Mouse (Mus musculus) kidney, postnatal 0 days (tissue): ENCODE measurements at regions not wholly inside any gene's neighbourhood (a gene's known extent, or its start where the extent isn't known, plus 50 kb on each side); places are given as distances from the start of the nearest gene placed in this dataset.

Source experiments
- ATAC-seq: fragments of 200-750 bp; cut with Nextera tagmentation; replicated peaks from 2 replicates; pipeline ENCODE4 v1.8.0; 2017; ENCODE audit warnings: low read depth, moderate number of reproducible peaks, moderate TSS enrichment, moderate library complexity; ENCODE audit not compliant: low FRiP score
- DNase-seq: peaks from one replicate; pipeline ENCODE4 v3.0.0-alpha.2; 2016; ENCODE audit warnings: low spot score
- H3K27ac ChIP-seq: fragments of 300-500 bp; sonication (generic); 2 replicates; pipeline ENCODE4 v1.5.1; 2014; ENCODE audit warnings: mild to moderate bottlenecking
- H3K27me3 ChIP-seq: fragments of 300-500 bp; sonication (generic); 2 replicates; pipeline ENCODE4 v1.6.1; 2014; ENCODE audit warnings: low read length, mixed read lengths; ENCODE audit not compliant: insufficient read depth
- H3K36me3 ChIP-seq: fragments of 300-500 bp; sonication (generic); 2 replicates; pipeline ENCODE4 v1.6.1; 2014; ENCODE audit warnings: low read length, mixed read lengths; ENCODE audit not compliant: insufficient read depth
- H3K4me1 ChIP-seq: fragments of 300-500 bp; sonication (generic); replicated peaks from 2 replicates; pipeline ENCODE4 v1.6.1; 2014; ENCODE audit warnings: antibody characterized with exemption, low read length, mixed read lengths; ENCODE audit not compliant: insufficient read depth
- H3K4me2 ChIP-seq: fragments of 300-500 bp; sonication (generic); 2 replicates; pipeline ENCODE4 v1.6.1; 2014; ENCODE audit warnings: mild to moderate bottlenecking, low read length, moderate library complexity, mixed read lengths
- H3K4me3 ChIP-seq: fragments of 300-500 bp; sonication (generic); replicated peaks from 2 replicates; pipeline ENCODE4 v1.5.1; 2014; ENCODE audit warnings: low read depth, low read length
- H3K9ac ChIP-seq: fragments of 300-500 bp; sonication (generic); 2 replicates; pipeline ENCODE4 v1.6.1; 2014; ENCODE audit warnings: low read depth, low read length
- H3K9me3 ChIP-seq: fragments of 300-500 bp; sonication (generic); replicated peaks from 2 replicates; pipeline ENCODE4 v1.6.1; 2016; ENCODE audit warnings: low read length, inconsistent platforms, mixed read lengths
- CTCF ChIP-seq: IDR thresholded peaks from 2 replicates; pipeline ENCODE4 v1.5.1; 2016; ENCODE audit warnings: antibody characterized with exemption, low read depth, mild to moderate bottlenecking, moderate library complexity
- WGBS: fragments of 180-500 bp; shearing (Covaris S2); extraction: QIAGEN DNeasy Blood & Tissue Kit; methylation state at CpG from one replicate; pipeline ENCODE4 v1.1.7; 2014; 5-methylcytosine and 5-hydroxymethylcytosine counted together

GRCm38 (mm10) chr6:11647651-11648050 lies 259.6 kb downstream of the Ndufa4 start:
- no peak overlapping the region for H3K4me3 ChIP-seq
- H3K27ac ChIP-seq: no peak overlapping the region
- H3K9me3 ChIP-seq: no peaks in the 10 kb centered on the region
- H3K4me1 ChIP-seq: no peaks in the 10 kb centered on the region
- no peak for DNase-seq
- no peak overlapping the region for H3K4me2 ChIP-seq
- no peak overlapping the region for H3K9ac ChIP-seq
- H3K27me3 ChIP-seq: no peaks in the 10 kb centered on the region
- no peak for ATAC-seq
- no peak for TF ChIP-seq CTCF
- no peaks in the 10 kb centered on the region for H3K36me3 ChIP-seq
- 41% methylated on average over 1 of the region's 1 CpGs for WGBS

- WGBS: 64% methylated on average over 4 of the region's 4 CpGs
- no peak overlapping the region for H3K4me2 ChIP-seq
Observed at GRCm38 (mm10) chr6:11613331-11613730, 294.0 kb downstream of the Ndufa4 start.

GRCm38 (mm10) chr6:11608214-11608613 lies 299.1 kb downstream of the Ndufa4 start:
- DNase-seq (no peak), ATAC-seq (no peak)
- Histone ChIP-seq H3K4me3 (no peak overlapping the region), H3K27me3 (no peaks in the 10 kb centered on the region), H3K36me3 (no peaks in the 10 kb centered on the region), H3K4me1 (no peaks in the 10 kb centered on the region; the same call in 1 of the 2 replicates), H3K9ac (no peak overlapping the region), H3K9me3 (no peaks in the 10 kb centered on the region), H3K4me2 (no peak overlapping the region), H3K27ac (no peak overlapping the region)
- no peak for TF ChIP-seq CTCF

More at GRCm38 (mm10) chr6:11613331-11613730, 294.0 kb downstream of the Ndufa4 start:
- Histone ChIP-seq H3K4me1 (no peaks in the 10 kb centered on the region), H3K9me3 (no peaks in the 10 kb centered on the region), H3K27ac (no peak overlapping the region), H3K4me3 (no peak overlapping the region), H3K9ac (no peak overlapping the region), H3K27me3 (no peaks in the 10 kb centered on the region), H3K36me3 (no peaks in the 10 kb centered on the region)
- ATAC-seq (no peak), DNase-seq (no peak)
- TF ChIP-seq CTCF: no peak

- H3K27me3 ChIP-seq: no peaks in the 10 kb centered on the region
- no peaks in the 10 kb centered on the region for H3K36me3 ChIP-seq
- H3K4me2 ChIP-seq: no peak overlapping the region
- H3K27ac ChIP-seq: no peak overlapping the region
- ATAC-seq (no peak; the same call in 1 of the 2 replicates), DNase-seq (peak; percentile 58)
- no peaks in the 10 kb centered on the region; the same call in 1 of the 2 replicates for H3K4me1 ChIP-seq
- no peak overlapping the region for H3K9ac ChIP-seq
- TF ChIP-seq CTCF: no peak
- H3K9me3 ChIP-seq: no peaks in the 10 kb centered on the region
- 20% methylated on average over 2 of the region's 2 CpGs for WGBS
- no peak overlapping the region for H3K4me3 ChIP-seq
Observed at GRCm38 (mm10) chr6:11607696-11608095, 299.6 kb downstream of the Ndufa4 start.

- Histone ChIP-seq H3K4me1 (no peaks in the 10 kb centered on the region; the same call in 1 of the 2 replicates), H3K27ac (no peak overlapping the region), H3K36me3 (no peaks in the 10 kb centered on the region), H3K4me3 (no peak overlapping the region), H3K9ac (no peak overlapping the region), H3K9me3 (no peaks in the 10 kb centered on the region), H3K4me2 (no peak overlapping the region), H3K27me3 (no peaks in the 10 kb centered on the region)
- WGBS: 59% methylated on average over 3 of the region's 3 CpGs
- ATAC-seq: no peak
- no peak for TF ChIP-seq CTCF
- DNase-seq: no peak
Observed at GRCm38 (mm10) chr6:11606055-11606454, 301.2 kb downstream of the Ndufa4 start.

GRCm38 (mm10) chr6:11605526-11605925 lies 301.8 kb downstream of the Ndufa4 start:
- ATAC-seq (no peak), DNase-seq (no peak)

GRCm38 (mm10) chr6:11594936-11595335 lies 312.4 kb downstream of the Ndufa4 start:
- no peak overlapping the region for H3K27ac ChIP-seq
- no peaks in the 10 kb centered on the region for H3K9me3 ChIP-seq
- H3K4me2 ChIP-seq: no peak overlapping the region
- no peak overlapping the region for H3K4me3 ChIP-seq
- peak; percentile 39; the same call in 1 of the 2 replicates for TF ChIP-seq CTCF
- H3K9ac ChIP-seq: no peak overlapping the region
- no peaks in the 10 kb centered on the region for H3K4me1 ChIP-seq
- no peaks in the 10 kb centered on the region for H3K36me3 ChIP-seq
- DNase-seq (peak; percentile 35), ATAC-seq (no peak)
- 47% methylated on average over 2 of the region's 2 CpGs for WGBS
- H3K27me3 ChIP-seq: no peaks in the 10 kb centered on the region

More at GRCm38 (mm10) chr6:11605526-11605925, 301.8 kb downstream of the Ndufa4 start:
- WGBS: 65% methylated on average over 4 of the region's 4 CpGs
- Histone ChIP-seq H3K4me2 (no peak overlapping the region), H3K36me3 (no peaks in the 10 kb centered on the region), H3K27me3 (no peaks in the 10 kb centered on the region), H3K9ac (no peak overlapping the region), H3K4me1 (no peaks in the 10 kb centered on the region; the same call in 1 of the 2 replicates), H3K9me3 (no peaks in the 10 kb centered on the region), H3K4me3 (no peak overlapping the region), H3K27ac (no peak overlapping the region)
- TF ChIP-seq CTCF: no peak
